Mouse (Mus musculus): ENCODE measurements around the gene Atxn2l. TPM values are rescaled to one million over a fixed set of nuclear protein-coding genes. Genes with fewer than 3 reads are reported as not detected.
"Not testable (repeated sequence)": the region's sequence is repeated elsewhere in the genome, so short reads cannot be mapped to it uniquely, and the experiment has no call there.

The Atxn2l gene
- polyA plus RNA-seq, 1 experiment from 2014 or later, result 30.3 TPM

- Histone ChIP-seq H3K4me1 (replicated peaks; ENCODE audit: insufficient read depth, low read length) (peaks cover 3% of the 10 kb centered on the region; the same call in 1 of the 2 replicates), H3K4me3 (replicated peaks; ENCODE audit: low read depth, low read length) (no peak overlapping the region), H3K9me3 (replicated peaks; ENCODE audit: low read length) (no peaks in the 10 kb centered on the region), H3K36me3 (ENCODE audit: insufficient read depth, low read length) (peaks cover 77% of the 10 kb centered on the region), H3K27ac (no peak overlapping the region), H3K27me3 (ENCODE audit: insufficient read depth, low read length) (no peaks in the 10 kb centered on the region), H3K9ac (ENCODE audit: low read depth, low read length) (no peak overlapping the region), H3K4me2 (ENCODE audit: low read length) (no peak overlapping the region)
- TF ChIP-seq CTCF (IDR thresholded peaks at IDR 0.05; ENCODE audit: low read depth), result no peak
- ATAC-seq (replicated peaks; ENCODE audit: low FRiP score, low read depth), result no peak
- 87% methylated on average over 12 of the region's 12 CpGs for WGBS
- no peak for DNase-seq (ENCODE audit: low spot score)
Measured at GRCm38 (mm10) chr7:126497966-126498365, 5.3 kb downstream of the Atxn2l start.

DNA sequence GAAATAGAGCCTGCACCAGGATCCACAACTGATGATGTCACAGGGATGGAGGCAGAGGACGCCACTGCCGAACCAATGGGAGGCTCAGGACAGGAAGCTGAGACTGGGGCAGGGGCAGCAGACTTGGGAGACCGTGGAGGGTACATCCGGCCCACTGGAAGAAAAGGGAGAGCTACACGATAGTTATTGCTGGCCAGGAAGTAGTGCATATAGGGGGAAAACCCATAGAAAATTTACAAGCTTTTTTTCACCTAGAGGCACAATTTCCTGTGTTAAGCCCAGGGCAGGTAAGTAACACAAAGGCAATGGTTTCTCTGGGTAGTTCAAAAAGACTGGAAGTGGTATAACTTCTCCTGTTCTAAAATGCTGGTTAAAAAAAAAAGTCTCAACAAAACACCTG is 6.8 kb downstream of the Atxn2l start:
- ATAC-seq (replicated peaks; ENCODE audit: low FRiP score, low read depth), result no peak
- WGBS, result 84% methylated on average over 5 of the region's 5 CpGs
- Histone ChIP-seq H3K9ac (ENCODE audit: low read depth, low read length) (no peak overlapping the region), H3K36me3 (ENCODE audit: insufficient read depth, low read length) (peaks cover 90% of the 10 kb centered on the region), H3K9me3 (replicated peaks; ENCODE audit: low read length) (no peaks in the 10 kb centered on the region), H3K27ac (no peak overlapping the region), H3K4me3 (replicated peaks; ENCODE audit: low read depth, low read length) (no peak overlapping the region), H3K4me1 (replicated peaks; ENCODE audit: insufficient read depth, low read length) (peaks cover 3% of the 10 kb centered on the region; the same call in 1 of the 2 replicates), H3K4me2 (ENCODE audit: low read length) (no peak overlapping the region), H3K27me3 (ENCODE audit: insufficient read depth, low read length) (no peaks in the 10 kb centered on the region)
- DNase-seq (ENCODE audit: low spot score), result no peak
- no peak for TF ChIP-seq CTCF (IDR thresholded peaks at IDR 0.05; ENCODE audit: low read depth)

DNA sequence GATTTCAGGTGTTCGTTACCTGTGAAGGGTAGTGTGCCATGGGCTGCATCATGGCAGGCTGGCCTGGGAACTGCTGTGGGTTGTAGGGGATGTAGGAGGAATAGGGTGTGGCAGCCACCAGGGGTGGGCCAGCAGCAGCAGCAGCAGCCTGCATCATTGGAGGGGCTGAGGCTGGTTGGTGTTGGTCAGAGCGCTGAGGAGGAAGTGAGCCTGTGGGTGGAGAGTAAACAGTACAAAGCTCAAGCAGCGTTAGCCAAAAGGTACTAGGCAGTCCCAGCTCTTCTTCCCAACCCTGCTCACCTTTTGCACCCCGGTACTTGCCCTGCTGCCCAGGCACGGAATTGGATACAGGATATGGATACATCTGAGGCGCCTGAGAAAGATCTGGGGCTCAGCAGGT is 9.1 kb downstream of the Atxn2l start:
- H3K4me2 ChIP-seq (ENCODE audit: low read length), result no peak overlapping the region
- H3K9ac ChIP-seq (ENCODE audit: low read depth, low read length), result no peak overlapping the region
- H3K4me1 ChIP-seq (replicated peaks; ENCODE audit: insufficient read depth, low read length), result no peaks in the 10 kb centered on the region
- no peak for TF ChIP-seq CTCF (IDR thresholded peaks at IDR 0.05; ENCODE audit: low read depth)
- H3K27me3 ChIP-seq (ENCODE audit: insufficient read depth, low read length), result no peaks in the 10 kb centered on the region
- 87% methylated on average over 6 of the region's 6 CpGs for WGBS
- ATAC-seq (replicated peaks; ENCODE audit: low FRiP score, low read depth), result no peak
- H3K36me3 ChIP-seq (ENCODE audit: insufficient read depth, low read length), result peaks cover 83% of the 10 kb centered on the region
- H3K27ac ChIP-seq, result no peak overlapping the region
- H3K4me3 ChIP-seq (replicated peaks; ENCODE audit: low read depth, low read length), result no peak overlapping the region
- H3K9me3 ChIP-seq (replicated peaks; ENCODE audit: low read length), result no peaks in the 10 kb centered on the region
- no peak for DNase-seq (ENCODE audit: low spot score)

DNA sequence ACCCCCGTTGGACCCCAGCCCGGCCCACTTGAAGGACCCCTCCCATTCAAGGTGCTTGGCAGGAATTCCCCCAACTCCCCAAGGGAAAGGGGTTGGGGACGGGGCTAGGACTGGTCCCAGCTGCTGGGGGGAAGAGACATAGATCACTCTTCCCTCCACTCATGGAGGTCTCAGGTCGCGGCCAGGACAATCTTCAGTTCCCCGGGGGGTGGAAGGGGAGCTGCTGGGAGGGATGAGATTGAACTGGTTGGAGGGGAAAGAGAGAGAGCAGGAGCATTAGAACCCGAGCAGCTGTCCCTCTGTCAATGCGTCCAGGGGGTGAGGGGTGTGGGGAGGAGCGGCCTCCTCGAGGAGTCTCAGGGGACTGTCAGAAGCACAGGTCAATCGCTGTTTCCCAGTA is 11.3 kb downstream of the Atxn2l start:
- H3K36me3 ChIP-seq (ENCODE audit: insufficient read depth, low read length), result peaks cover 64% of the 10 kb centered on the region
- TF ChIP-seq CTCF (IDR thresholded peaks at IDR 0.05; ENCODE audit: low read depth), result no peak
- H3K4me1 ChIP-seq (replicated peaks; ENCODE audit: insufficient read depth, low read length), result peaks cover 6% of the 10 kb centered on the region; the same call in 1 of the 2 replicates
- no peak overlapping the region for H3K27ac ChIP-seq
- no peak overlapping the region for H3K4me3 ChIP-seq (replicated peaks; ENCODE audit: low read depth, low read length)
- no peaks in the 10 kb centered on the region for H3K9me3 ChIP-seq (replicated peaks; ENCODE audit: low read length)
- no peak overlapping the region for H3K4me2 ChIP-seq (ENCODE audit: low read length)
- WGBS, result 43% methylated on average over 11 of the region's 11 CpGs
- no peak for DNase-seq (ENCODE audit: low spot score)
- no peak overlapping the region for H3K9ac ChIP-seq (ENCODE audit: low read depth, low read length)
- no peak for ATAC-seq (replicated peaks; ENCODE audit: low FRiP score, low read depth)
- H3K27me3 ChIP-seq (ENCODE audit: insufficient read depth, low read length), result no peaks in the 10 kb centered on the region

DNA sequence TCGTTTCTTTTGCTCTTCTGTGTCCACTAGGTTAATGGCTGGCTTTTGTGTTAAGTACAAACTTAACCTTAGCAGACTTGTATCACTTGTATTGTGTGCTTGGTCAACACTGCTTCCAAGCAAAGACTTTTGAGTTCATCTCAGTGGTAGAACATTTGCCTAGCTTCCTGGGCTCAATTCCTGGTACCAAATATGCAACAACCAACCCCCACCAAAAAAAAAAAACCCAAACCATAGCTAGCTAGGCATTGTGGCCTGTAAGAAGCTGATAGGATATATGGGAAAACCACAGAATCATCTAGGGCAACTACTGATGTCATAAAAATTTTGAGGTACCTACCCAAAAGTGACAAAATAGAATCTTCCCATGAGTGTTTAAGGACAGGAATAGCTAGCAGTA is 12.2 kb downstream of the Atxn2l start:
- no peaks in the 10 kb centered on the region for H3K9me3 ChIP-seq (replicated peaks; ENCODE audit: low read length)
- H3K36me3 ChIP-seq (ENCODE audit: insufficient read depth, low read length), result peaks cover 55% of the 10 kb centered on the region
- H3K27ac ChIP-seq, result no peak overlapping the region
- no peaks in the 10 kb centered on the region for H3K27me3 ChIP-seq (ENCODE audit: insufficient read depth, low read length)
- no peak overlapping the region for H3K4me2 ChIP-seq (ENCODE audit: low read length)
- no peak for TF ChIP-seq CTCF (IDR thresholded peaks at IDR 0.05; ENCODE audit: low read depth)
- no peak for DNase-seq (ENCODE audit: low spot score)
- H3K9ac ChIP-seq (ENCODE audit: low read depth, low read length), result no peak overlapping the region
- H3K4me1 ChIP-seq (replicated peaks; ENCODE audit: insufficient read depth, low read length), result peaks cover 6% of the 10 kb centered on the region; the same call in 1 of the 2 replicates
- WGBS, result 79% methylated on average over 1 of the region's 1 CpGs
- H3K4me3 ChIP-seq (replicated peaks; ENCODE audit: low read depth, low read length), result no peak overlapping the region
- ATAC-seq (replicated peaks; ENCODE audit: low FRiP score, low read depth), result no peak

DNA sequence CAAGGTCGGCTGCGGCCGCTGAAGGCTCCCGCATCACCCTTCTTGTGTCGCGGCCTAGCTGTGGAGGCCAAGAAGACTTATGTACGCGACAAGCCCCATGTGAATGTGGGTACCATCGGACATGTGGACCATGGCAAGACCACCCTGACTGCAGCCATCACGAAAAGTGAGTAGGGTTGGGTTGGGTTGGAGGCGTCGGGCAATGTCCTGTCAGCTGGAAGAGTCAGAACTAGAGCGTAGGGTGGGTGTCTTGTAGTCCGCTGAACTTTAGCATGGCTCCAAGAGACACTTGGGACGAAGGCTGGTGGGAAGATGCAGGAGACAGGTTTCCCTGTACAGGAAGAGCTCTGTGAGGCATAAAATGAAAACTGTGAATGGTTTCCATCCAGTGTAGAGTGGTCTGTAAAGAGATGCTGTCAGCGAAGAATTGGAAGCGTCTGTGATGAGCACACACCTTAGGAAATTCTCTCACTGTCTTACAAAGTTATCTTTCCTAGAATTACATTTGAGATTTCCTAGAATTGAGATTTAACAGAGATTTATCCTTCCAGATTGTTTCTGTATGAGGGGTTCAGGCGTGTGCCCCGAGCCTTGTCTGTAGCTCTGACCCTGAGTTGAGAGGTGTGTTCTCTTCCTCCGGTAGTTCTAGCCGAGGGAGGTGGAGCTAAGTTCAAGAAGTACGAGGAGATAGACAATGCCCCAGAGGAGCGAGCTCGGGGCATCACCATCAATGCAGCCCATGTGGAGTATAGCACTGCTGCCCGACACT is 15.4 kb downstream of the Atxn2l start:
- H3K9ac ChIP-seq (ENCODE audit: low read depth, low read length), result peak overlapping the region; percentile 75
- peak overlapping the region; percentile 43; the same call in 1 of the 2 replicates for H3K27ac ChIP-seq
- H3K4me1 ChIP-seq (replicated peaks; ENCODE audit: insufficient read depth, low read length); H3K9me3 ChIP-seq (replicated peaks; ENCODE audit: low read length); H3K27me3 ChIP-seq (ENCODE audit: insufficient read depth, low read length); DNase-seq (ENCODE audit: low spot score): not testable (repeated sequence)
- peaks cover 25% of the 10 kb centered on the region for H3K36me3 ChIP-seq (ENCODE audit: insufficient read depth, low read length)
- H3K4me2 ChIP-seq (ENCODE audit: low read length), result peak overlapping the region; percentile 89
- peak; percentile 34 for ATAC-seq (replicated peaks; ENCODE audit: low FRiP score, low read depth)
- WGBS, result 12% methylated on average over 20 of the region's 25 CpGs
- peak overlapping the region; percentile 61 for H3K4me3 ChIP-seq (replicated peaks; ENCODE audit: low read depth, low read length)
